Mouse (Mus musculus) cerebellum, adult 9-11 months (tissue): ENCODE data around the gene Vmn2r98.
"Not testable (repeated sequence)": the region's sequence is repeated elsewhere in the genome, so short reads cannot be mapped to it uniquely, and the experiment has no call there.

ENCODE experiments used
- DNase-seq: peaks from one replicate; pipeline ENCODE4 v3.0.0; 2022

Gene Vmn2r98

GRCm38 (mm10) chr17:19053160-19053559 is at the start of gene Vmn2r98:
TSS of gene Vmn2r98 (plus strand) at chr17:19053460.
- DNase-seq, result not testable (repeated sequence)

GRCm38 (mm10) chr17:19031441-19031840 is 21.8 kb upstream of the Vmn2r98 start:
- DNase-seq, result not testable (repeated sequence)

DNA sequence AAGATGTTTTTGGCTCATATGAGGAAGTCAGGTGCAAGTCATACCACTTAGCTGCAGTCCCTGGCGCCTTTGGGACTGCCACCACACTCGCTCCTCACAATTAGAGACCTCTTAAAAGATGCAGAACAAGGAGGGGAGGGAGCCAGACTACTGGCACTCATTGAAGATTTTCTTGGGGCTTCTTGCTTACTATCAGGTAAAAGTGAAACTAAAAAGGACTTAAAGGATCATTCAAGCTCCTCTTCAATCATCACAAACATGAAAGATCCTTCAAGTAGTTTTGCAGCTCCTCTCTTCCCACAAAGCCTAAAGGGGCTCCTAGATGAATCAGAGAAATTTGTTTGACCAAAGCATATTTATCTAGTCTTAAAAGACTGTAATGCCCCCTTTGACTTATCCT is 21.3 kb upstream of the Vmn2r98 start:
- DNase-seq, result no peak

DNA sequence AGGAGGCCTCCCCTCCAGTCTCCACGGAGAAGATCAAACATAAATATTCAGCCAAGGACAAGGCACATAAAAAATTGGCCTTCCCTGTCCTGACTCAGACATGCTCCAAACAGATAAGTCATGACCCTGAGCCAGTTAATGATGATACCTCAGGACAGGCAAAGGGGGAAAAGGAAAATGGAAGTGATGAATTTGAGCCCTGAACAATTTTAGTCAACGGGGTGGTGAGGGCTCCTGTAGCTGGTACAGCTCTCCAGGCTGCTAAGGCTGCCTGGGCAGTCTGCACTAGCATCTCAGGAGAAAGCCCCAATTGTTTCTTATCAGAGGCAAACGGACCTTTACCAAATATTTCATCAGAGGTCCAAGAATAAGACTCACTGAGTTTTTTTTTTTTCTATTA is 20.5 kb upstream of the Vmn2r98 start:
- no peak for DNase-seq
